Mouse (Mus musculus) heart, postnatal 25 days (tissue): ENCODE measurements around the gene Arhgap27. TPM values are rescaled to one million over a fixed set of nuclear protein-coding genes. Genes with fewer than 3 reads are reported as not detected.

Experiments
- DNase-seq: peaks from one replicate; pipeline ENCODE4 v3.0.0; 2022; ENCODE audit warnings: low spot score
- intact Hi-C: fragments of 180-260 bp; cut with DNase I; formaldehyde crosslinking; loops from one replicate; pipeline ENCODE4 v1.15.1; 2025
- total RNA-seq, 2 experiments: library from RNA; stranded (reverse); gene quantifications; 2 replicates each; pipeline ENCODE4 v1.2.3; 2021

Arhgap27 gene
- total RNA-seq, 2 experiments from 2014 or later, result 13.9 to 17.8 TPM

GRCm38 (mm10) chr11:103359841-103360641, 3.5 kb downstream of the Arhgap27 start:
- DNase-seq, result peak; percentile 77
- intact Hi-C loops, result loop anchor here (1.0 to 10.0 kb wide), 4 partner anchors 27 to 315 kb away; no protein-coding TSS in a partner anchor

- peak; percentile 42 for DNase-seq
Measured at GRCm38 (mm10) chr11:103359122-103359521, 4.4 kb downstream of the Arhgap27 start.

GRCm38 (mm10) chr11:103358316-103358715, 5.2 kb downstream of the Arhgap27 start:
- DNase-seq, result no peak
- intact Hi-C loops, result loop anchor here (1.0 to 10.0 kb wide), 3 partner anchors 26 to 316 kb away; no protein-coding TSS in a partner anchor

More at GRCm38 (mm10) chr11:103359122-103359521, 4.4 kb downstream of the Arhgap27 start:
- intact Hi-C loops, result loop anchor here (1.0 to 10.0 kb wide), 3 partner anchors 26 to 316 kb away; no protein-coding TSS in a partner anchor

GRCm38 (mm10) chr11:103357710-103358109, 5.8 kb downstream of the Arhgap27 start:
- no peak for DNase-seq
- intact Hi-C loops, result loop anchor here (1.0 to 10.0 kb wide), 3 partner anchors 25 to 317 kb away; no protein-coding TSS in a partner anchor

- intact Hi-C loops, result loop anchor here (10.0 kb wide), 1 partner anchor 318 kb away; no protein-coding TSS in a partner anchor
- DNase-seq, result no peak
Measured at GRCm38 (mm10) chr11:103356938-103357670, 6.4 kb downstream of the Arhgap27 start.

GRCm38 (mm10) chr11:103356032-103356571, 7.4 kb downstream of the Arhgap27 start:
- intact Hi-C loops, result loop anchor here (10.0 kb wide), 1 partner anchor 319 kb away; no protein-coding TSS in a partner anchor
- no peak for DNase-seq

GRCm38 (mm10) chr11:103355251-103355650, 8.2 kb downstream of the Arhgap27 start:
- intact Hi-C loops, result loop anchor here (10.0 kb wide), 1 partner anchor 320 kb away; no protein-coding TSS in a partner anchor
- no peak for DNase-seq

GRCm38 (mm10) chr11:103354033-103354432, 9.5 kb downstream of the Arhgap27 start:
- DNase-seq, result no peak
- intact Hi-C loops, result loop anchor here (10.0 kb wide), 1 partner anchor 321 kb away; no protein-coding TSS in a partner anchor

GRCm38 (mm10) chr11:103352239-103352814, 11.2 kb downstream of the Arhgap27 start:
- intact Hi-C loops, result loop anchor here (10.0 kb wide), 1 partner anchor 322 kb away; no protein-coding TSS in a partner anchor
- DNase-seq, result no peak

- DNase-seq, result no peak
- intact Hi-C loops, result loop anchor here (10.0 kb wide), 1 partner anchor 324 kb away; no protein-coding TSS in a partner anchor
Measured at GRCm38 (mm10) chr11:103350711-103351315, 12.7 kb downstream of the Arhgap27 start.

GRCm38 (mm10) chr11:103349699-103350098, 13.8 kb downstream of the Arhgap27 start:
- no peak for DNase-seq
- intact Hi-C loops, result loop anchor here (10.0 kb wide), 1 partner anchor 325 kb away; no protein-coding TSS in a partner anchor

- DNase-seq, result peak; percentile 66
- intact Hi-C loops, result no loop called here
Measured at GRCm38 (mm10) chr11:103346657-103347056, 16.8 kb downstream of the Arhgap27 start.

- DNase-seq, result no peak
- intact Hi-C loops, result no loop called here
Measured at GRCm38 (mm10) chr11:103346236-103346635, 17.3 kb downstream of the Arhgap27 start.

- intact Hi-C loops, result no loop called here
- DNase-seq, result no peak
Measured at GRCm38 (mm10) chr11:103345408-103346091, 17.9 kb downstream of the Arhgap27 start.

- no peak for DNase-seq
- intact Hi-C loops, result no loop called here
Measured at GRCm38 (mm10) chr11:103344494-103345332, 18.8 kb downstream of the Arhgap27 start.

GRCm38 (mm10) chr11:103343881-103344280, 19.6 kb downstream of the Arhgap27 start:
- intact Hi-C loops, result no loop called here
- DNase-seq, result no peak

GRCm38 (mm10) chr11:103343063-103343462, 20.4 kb downstream of the Arhgap27 start:
- intact Hi-C loops, result no loop called here
- no peak for DNase-seq

GRCm38 (mm10) chr11:103340677-103341076, 22.8 kb downstream of the Arhgap27 start:
- intact Hi-C loops, result no loop called here
- no peak for DNase-seq
